Comparison of ENCODE assay signal across 30 mouse cellular contexts in genomic region chr7:142279291-142279690, GRCm38 (mm10). TPM values are rescaled to one million over a fixed set of nuclear protein-coding genes. Genes with fewer than 3 reads are reported as not detected.
A peak's percentile ranks its signal among the peaks of the same experiment; 100 is the strongest.
DNase-seq lines count a peak whose midpoint lies in the region; ATAC-seq and TF ChIP-seq lines count a peak whose summit lies in the region.
"Not testable (repeated sequence)": the region's sequence is repeated elsewhere in the genome, so short reads cannot be mapped to it uniquely, and the experiment has no call there.
"Had no signal": no experiment of that assay in that cellular context is flagged by ENCODE, and none has a peak within 500 bp of the region (broad histone marks: within the 10 kb centered on the region; RNA-seq: fewer than 3 reads in every experiment).

No protein-coding gene starts in this region.

- not testable (repeated sequence) for TF ChIP-seq RAD21 in MEL (IDR thresholded peaks at IDR 0.05; ENCODE audit: low read depth, low read length)

- TF ChIP-seq CTCF in MEL (IDR thresholded peaks at IDR 0.05 in 2 of 3, conservative IDR thresholded peaks at IDR 0.05 in 1 of 3; ENCODE audit: control insufficient read depth in 1 of 3, insufficient read depth in 1 of 3, low read depth in 2 of 3, low read length in 3 of 3, poor library complexity in 1 of 3, severe bottlenecking in 1 of 3), result not testable (repeated sequence)
- peak; percentile 8; the same call in 1 of the 2 replicates for TF ChIP-seq CTCF in brain, embryonic 14.5 days (IDR thresholded peaks at IDR 0.05; ENCODE audit: borderline replicate concordance, extremely low read depth, insufficient read depth, insufficient read length)
- peak; percentile 22 for TF ChIP-seq CTCF in heart, postnatal 0 days (IDR thresholded peaks at IDR 0.05; ENCODE audit: low read depth)
- TF ChIP-seq CTCF in kidney, postnatal 0 days (IDR thresholded peaks at IDR 0.05; ENCODE audit: low read depth), result peak; percentile 46; the same call in 1 of the 2 replicates
- TF ChIP-seq CTCF in liver, embryonic 14.5 days (IDR thresholded peaks at IDR 0.05; ENCODE audit: low read depth), result 0 out of 2 replicates have a peak, but pooled peaks have one; percentile 11
- TF ChIP-seq CTCF in lung, postnatal 0 days (IDR thresholded peaks at IDR 0.05), result peak; percentile 45

- H3K4me2 ChIP-seq in heart, postnatal 0 days (ENCODE audit: low read depth, low read length); kidney, postnatal 0 days (ENCODE audit: low read length); liver, embryonic 14.5 days (ENCODE audit: low read depth); lung, postnatal 0 days (replicated peaks; ENCODE audit: low read depth, low read length): not testable (repeated sequence)

- TF ChIP-seq POLR2A in MEL (IDR thresholded peaks at IDR 0.05; ENCODE audit: control insufficient read depth in 1 of 2, insufficient read depth in 1 of 2, low read depth in 1 of 2, low read length in 2 of 2, poor library complexity in 1 of 2); brain, embryonic 14.5 days (IDR thresholded peaks at IDR 0.05; ENCODE audit: borderline replicate concordance, extremely low read depth, insufficient read depth, insufficient read length, poor library complexity, severe bottlenecking): not testable (repeated sequence)

- H3K4me3 ChIP-seq in MEL (ENCODE audit: control insufficient read depth in 1 of 2, insufficient read depth in 1 of 2, low read depth in 2 of 2, low read length in 2 of 2); heart, postnatal 0 days (ENCODE audit: low read depth, low read length); kidney, postnatal 0 days (replicated peaks; ENCODE audit: low read depth, low read length); liver, embryonic 14.5 days (ENCODE audit: insufficient read depth in 1 of 2, low read depth in 2 of 2, low read length in 2 of 2); lung, postnatal 0 days (ENCODE audit: low read depth, low read length): not testable (repeated sequence)

- ATAC-seq in heart, postnatal 0 days (ENCODE audit: insufficient read depth, low read depth); kidney, postnatal 0 days (replicated peaks; ENCODE audit: low FRiP score, low read depth); liver, embryonic 14.5 days (ENCODE audit: insufficient read depth); lung, postnatal 0 days: not testable (repeated sequence)

- DNase-seq in 3T3-L1 (ENCODE audit: low read depth, low spot score) (peak; percentile 7), MEL (ENCODE audit: low read depth, low spot score) (peak; percentile 6), R1 (ENCODE audit: low read depth, low spot score) (peak; percentile 23)
- not testable (repeated sequence) for DNase-seq in brain, embryonic 14.5 days (ENCODE audit: low read depth); heart, postnatal 0 days (ENCODE audit: low spot score); kidney, postnatal 0 days (ENCODE audit: low spot score); liver, embryonic 14.5 days (ENCODE audit: low read depth in 3 of 3, low spot score in 3 of 3); lung, postnatal 0 days (ENCODE audit: low spot score)

- H3K36me3 ChIP-seq in MEL (ENCODE audit: control insufficient read depth in 1 of 2, insufficient read depth in 2 of 2, low read length in 2 of 2); heart, postnatal 0 days (replicated peaks; ENCODE audit: control insufficient read depth, insufficient read depth, low read length); kidney, postnatal 0 days (ENCODE audit: insufficient read depth, low read length); liver, embryonic 14.5 days (replicated peaks; ENCODE audit: control insufficient read depth, insufficient read depth, low read depth); lung, postnatal 0 days (ENCODE audit: insufficient read depth, low read length): not testable (repeated sequence)

- H3K27me3 ChIP-seq in MEL (ENCODE audit: control insufficient read depth in 1 of 2, insufficient read depth in 2 of 2, low read length in 2 of 2); heart, postnatal 0 days (ENCODE audit: control insufficient read depth, insufficient read depth, low read length); kidney, postnatal 0 days (ENCODE audit: insufficient read depth, low read length); lung, postnatal 0 days (replicated peaks; ENCODE audit: insufficient read depth, low read length): not testable (repeated sequence)
- H3K27me3 ChIP-seq in liver, embryonic 14.5 days (ENCODE audit: control insufficient read depth, insufficient read depth, low read length), result peaks cover 19% of the 10 kb centered on the region

- not testable (repeated sequence) for H3K9ac ChIP-seq in MEL (ENCODE audit: control insufficient read depth, low read depth, low read length, poor library complexity, severe bottlenecking); heart, postnatal 0 days (replicated peaks; ENCODE audit: low read depth, low read length); kidney, postnatal 0 days (ENCODE audit: low read depth, low read length); liver, embryonic 14.5 days (replicated peaks); lung, postnatal 0 days (replicated peaks; ENCODE audit: low read depth)

- WGBS in heart, postnatal 0 days, result 67% methylated on average over 1 of the region's 1 CpGs
- 83% methylated on average over 1 of the region's 1 CpGs for WGBS in kidney, postnatal 0 days
- WGBS in liver, embryonic 14.5 days (ENCODE audit: insufficient replicate concordance), result 38% methylated on average over 1 of the region's 1 CpGs
- 80% methylated on average over 1 of the region's 1 CpGs for WGBS in lung, postnatal 0 days

- not testable (repeated sequence) for H3K79me2 ChIP-seq in MEL (ENCODE audit: control insufficient read depth, insufficient read depth, low read length, poor library complexity)

- H3K27ac ChIP-seq in MEL (ENCODE audit: control insufficient read depth, low read depth, low read length); heart, postnatal 0 days (ENCODE audit: low read depth); kidney, postnatal 0 days; liver, embryonic 14.5 days; lung, postnatal 0 days (ENCODE audit: low read length): not testable (repeated sequence)

- H3K4me1 ChIP-seq in MEL (ENCODE audit: control insufficient read depth in 1 of 2, insufficient read depth in 2 of 2, low read length in 2 of 2); heart, postnatal 0 days (ENCODE audit: control insufficient read depth, insufficient read depth); kidney, postnatal 0 days (replicated peaks; ENCODE audit: insufficient read depth, low read length); liver, embryonic 14.5 days (replicated peaks; ENCODE audit: control insufficient read depth in 2 of 2, insufficient read depth in 2 of 2, low read length in 1 of 2); lung, postnatal 0 days (ENCODE audit: insufficient read depth, low read depth, low read length): not testable (repeated sequence)

- TF ChIP-seq EP300 in MEL (IDR thresholded peaks at IDR 0.05; ENCODE audit: low read depth in 1 of 2, low read length in 2 of 2); heart, postnatal 0 days (IDR thresholded peaks at IDR 0.05; ENCODE audit: low read depth); liver, embryonic 14.5 days (IDR thresholded peaks at IDR 0.05; ENCODE audit: low read depth); lung, postnatal 0 days (IDR thresholded peaks at IDR 0.05): not testable (repeated sequence)

- not testable (repeated sequence) for H3K9me3 ChIP-seq in MEL (replicated peaks; ENCODE audit: insufficient read depth, low read length); heart, postnatal 0 days (replicated peaks; ENCODE audit: control insufficient read depth, low read length); kidney, postnatal 0 days (replicated peaks; ENCODE audit: low read length); liver, embryonic 14.5 days (ENCODE audit: control insufficient read depth, low read length); lung, postnatal 0 days (ENCODE audit: low read length)

RNA-seq across cellular contexts. Expression of gene Gm4559, which starts 5.1 kb away (rescaled TPM):
- not detected in 2 replicates for total RNA-seq in MEL (2012; rRNA removed)
- polyA plus RNA-seq in MEL (2012; ENCODE audit: insufficient read depth in 1 of 2, insufficient read length in 2 of 2, low read depth in 1 of 2, low replicate concordance in 2 of 2, missing spikeins in 1 of 2), result not detected
- not detected in 2 replicates for polyA plus RNA-seq in brain, embryonic 14.5 days (2012; rRNA removed)
- not detected in 2 replicates for total RNA-seq in heart, postnatal 0 days (2014; rRNA removed; ENCODE audit: low replicate concordance)
- polyA plus RNA-seq in heart, postnatal 0 days (2015; fragmentation: Nextera tagmentation; extraction: Ambion mirVana), result not detected in 2 replicates
- polyA plus RNA-seq in kidney, postnatal 0 days (2015; fragmentation: Nextera tagmentation; extraction: Ambion mirVana), result not detected in 2 replicates
- not detected in 2 replicates for polyA plus RNA-seq in liver, embryonic 14.5 days (2012; rRNA removed)
- not detected in 2 replicates for polyA plus RNA-seq in liver, embryonic 14.5 days (2014; fragmentation: Nextera tagmentation; extraction: Ambion mirVana)
- not detected in 2 replicates for polyA plus RNA-seq in lung, postnatal 0 days (2015; fragmentation: Nextera tagmentation; extraction: Ambion mirVana)
- total RNA-seq: adrenal gland, adult 2 months; adrenal gland, postnatal 14 days; adrenal gland, postnatal 4 days; ES-E14; gastrocnemius, adult 2 months; gastrocnemius, postnatal 14 days; gastrocnemius, postnatal 4 days; heart, postnatal 14 days; heart, postnatal 4 days had no signal
- polyA plus RNA-seq: adrenal gland, adult 2 months; C2C12; CD4-positive, CD25-positive, alpha-beta regulatory T cell, adult 4 months; embryonic facial prominence, embryonic 11.5 days; embryonic facial prominence, embryonic 14.5 days; forebrain, embryonic 10.5 days; forebrain, embryonic 13.5 days; forebrain, embryonic 16.5 days; frontal cortex, adult 2 months; heart, embryonic 12.5 days; heart, embryonic 15.5 days; hindbrain, embryonic 11.5 days; hindbrain, embryonic 14.5 days; intestine, embryonic 14.5 days had no signal

RNA-seq across cellular contexts. Expression of gene Krtap5-1, which starts 17.6 kb away (rescaled TPM):
- not detected in 2 replicates for total RNA-seq in MEL (2012; rRNA removed)
- polyA plus RNA-seq in MEL (2012; ENCODE audit: insufficient read depth in 1 of 2, insufficient read length in 2 of 2, low read depth in 1 of 2, low replicate concordance in 2 of 2, missing spikeins in 1 of 2), result not detected
- polyA plus RNA-seq in brain, embryonic 14.5 days (2012; rRNA removed), result not detected in 2 replicates
- not detected in 2 replicates for total RNA-seq in heart, postnatal 0 days (2014; rRNA removed; ENCODE audit: low replicate concordance)
- polyA plus RNA-seq in heart, postnatal 0 days (2015; fragmentation: Nextera tagmentation; extraction: Ambion mirVana), result not detected in 2 replicates
- not detected in 2 replicates for polyA plus RNA-seq in kidney, postnatal 0 days (2015; fragmentation: Nextera tagmentation; extraction: Ambion mirVana)
- polyA plus RNA-seq in liver, embryonic 14.5 days (2012; rRNA removed), result not detected in 2 replicates
- polyA plus RNA-seq in liver, embryonic 14.5 days (2014; fragmentation: Nextera tagmentation; extraction: Ambion mirVana), result not detected in 2 replicates
- polyA plus RNA-seq in lung, postnatal 0 days (2015; fragmentation: Nextera tagmentation; extraction: Ambion mirVana), result not detected in 2 replicates
- total RNA-seq: adrenal gland, adult 2 months; adrenal gland, postnatal 14 days; adrenal gland, postnatal 4 days; ES-E14; gastrocnemius, adult 2 months; gastrocnemius, postnatal 14 days; gastrocnemius, postnatal 4 days; heart, postnatal 14 days; heart, postnatal 4 days had no signal
- polyA plus RNA-seq: adrenal gland, adult 2 months; C2C12; CD4-positive, CD25-positive, alpha-beta regulatory T cell, adult 4 months; embryonic facial prominence, embryonic 11.5 days; embryonic facial prominence, embryonic 14.5 days; forebrain, embryonic 10.5 days; forebrain, embryonic 13.5 days; forebrain, embryonic 16.5 days; frontal cortex, adult 2 months; heart, embryonic 12.5 days; heart, embryonic 15.5 days; hindbrain, embryonic 11.5 days; hindbrain, embryonic 14.5 days had no signal

RNA-seq across cellular contexts. Expression of gene Gm2431, which starts 21.1 kb away (rescaled TPM):
- not detected in 2 replicates for total RNA-seq in MEL (2012; rRNA removed)
- not detected for polyA plus RNA-seq in MEL (2012; ENCODE audit: insufficient read depth in 1 of 2, insufficient read length in 2 of 2, low read depth in 1 of 2, low replicate concordance in 2 of 2, missing spikeins in 1 of 2)
- not detected in 2 replicates for polyA plus RNA-seq in brain, embryonic 14.5 days (2012; rRNA removed)
- total RNA-seq in heart, postnatal 0 days (2014; rRNA removed; ENCODE audit: low replicate concordance), result not detected in 2 replicates
- not detected in 2 replicates for polyA plus RNA-seq in heart, postnatal 0 days (2015; fragmentation: Nextera tagmentation; extraction: Ambion mirVana)
- polyA plus RNA-seq in kidney, postnatal 0 days (2015; fragmentation: Nextera tagmentation; extraction: Ambion mirVana), result not detected in 2 replicates
- not detected in 2 replicates for polyA plus RNA-seq in liver, embryonic 14.5 days (2012; rRNA removed)
- not detected in 2 replicates for polyA plus RNA-seq in liver, embryonic 14.5 days (2014; fragmentation: Nextera tagmentation; extraction: Ambion mirVana)
- not detected in 2 replicates for polyA plus RNA-seq in lung, postnatal 0 days (2015; fragmentation: Nextera tagmentation; extraction: Ambion mirVana)
- total RNA-seq: adrenal gland, adult 2 months; adrenal gland, postnatal 14 days; adrenal gland, postnatal 4 days; ES-E14; gastrocnemius, adult 2 months; gastrocnemius, postnatal 14 days; gastrocnemius, postnatal 4 days; heart, postnatal 14 days; heart, postnatal 4 days had no signal
- polyA plus RNA-seq: adrenal gland, adult 2 months; C2C12; CD4-positive, CD25-positive, alpha-beta regulatory T cell, adult 4 months; embryonic facial prominence, embryonic 11.5 days; embryonic facial prominence, embryonic 14.5 days; forebrain, embryonic 10.5 days; forebrain, embryonic 13.5 days; forebrain, embryonic 16.5 days; frontal cortex, adult 2 months; heart, embryonic 12.5 days; heart, embryonic 15.5 days; hindbrain, embryonic 11.5 days; hindbrain, embryonic 14.5 days; intestine, embryonic 14.5 days had no signal

RNA-seq across cellular contexts. Expression of gene Krtap5-4, which starts 24.1 kb away (rescaled TPM):
- not detected in 2 replicates for total RNA-seq in MEL (2012; rRNA removed)
- polyA plus RNA-seq in MEL (2012; ENCODE audit: insufficient read depth in 1 of 2, insufficient read length in 2 of 2, low read depth in 1 of 2, low replicate concordance in 2 of 2, missing spikeins in 1 of 2), result not detected
- not detected in 2 replicates for polyA plus RNA-seq in brain, embryonic 14.5 days (2012; rRNA removed)
- total RNA-seq in heart, postnatal 0 days (2014; rRNA removed; ENCODE audit: low replicate concordance), result not detected in 2 replicates
- polyA plus RNA-seq in heart, postnatal 0 days (2015; fragmentation: Nextera tagmentation; extraction: Ambion mirVana), result not detected in 2 replicates
- polyA plus RNA-seq in kidney, postnatal 0 days (2015; fragmentation: Nextera tagmentation; extraction: Ambion mirVana), result not detected in 2 replicates
- polyA plus RNA-seq in liver, embryonic 14.5 days (2012; rRNA removed), result not detected in 2 replicates
- not detected in 2 replicates for polyA plus RNA-seq in liver, embryonic 14.5 days (2014; fragmentation: Nextera tagmentation; extraction: Ambion mirVana)
- polyA plus RNA-seq in lung, postnatal 0 days (2015; fragmentation: Nextera tagmentation; extraction: Ambion mirVana), result not detected in 2 replicates
- total RNA-seq: adrenal gland, adult 2 months; adrenal gland, postnatal 14 days; adrenal gland, postnatal 4 days; ES-E14; gastrocnemius, adult 2 months; gastrocnemius, postnatal 14 days; gastrocnemius, postnatal 4 days; heart, postnatal 14 days; heart, postnatal 4 days had no signal
- polyA plus RNA-seq: adrenal gland, adult 2 months; CD4-positive, CD25-positive, alpha-beta regulatory T cell, adult 4 months; embryonic facial prominence, embryonic 14.5 days; forebrain, embryonic 10.5 days; forebrain, embryonic 13.5 days; forebrain, embryonic 16.5 days; frontal cortex, adult 2 months; heart, embryonic 12.5 days; heart, embryonic 15.5 days; hindbrain, embryonic 11.5 days; hindbrain, embryonic 14.5 days; intestine, embryonic 14.5 days had no signal

RNA-seq across cellular contexts. Expression of gene Gm40460, which starts 38.4 kb away (rescaled TPM):
- not detected in 2 replicates for total RNA-seq in MEL (2012; rRNA removed)
- not detected for polyA plus RNA-seq in MEL (2012; ENCODE audit: insufficient read depth in 1 of 2, insufficient read length in 2 of 2, low read depth in 1 of 2, low replicate concordance in 2 of 2, missing spikeins in 1 of 2)
- not detected in 2 replicates for polyA plus RNA-seq in brain, embryonic 14.5 days (2012; rRNA removed)
- not detected in 2 replicates for total RNA-seq in heart, postnatal 0 days (2014; rRNA removed; ENCODE audit: low replicate concordance)
- not detected in 2 replicates for polyA plus RNA-seq in heart, postnatal 0 days (2015; fragmentation: Nextera tagmentation; extraction: Ambion mirVana)
- polyA plus RNA-seq in kidney, postnatal 0 days (2015; fragmentation: Nextera tagmentation; extraction: Ambion mirVana), result not detected in 2 replicates
- not detected in 2 replicates for polyA plus RNA-seq in liver, embryonic 14.5 days (2012; rRNA removed)
- not detected in 2 replicates for polyA plus RNA-seq in liver, embryonic 14.5 days (2014; fragmentation: Nextera tagmentation; extraction: Ambion mirVana)
- polyA plus RNA-seq in lung, postnatal 0 days (2015; fragmentation: Nextera tagmentation; extraction: Ambion mirVana), result not detected in 2 replicates
- total RNA-seq: adrenal gland, adult 2 months; adrenal gland, postnatal 14 days; adrenal gland, postnatal 4 days; ES-E14; gastrocnemius, adult 2 months; gastrocnemius, postnatal 14 days; gastrocnemius, postnatal 4 days; heart, postnatal 14 days; heart, postnatal 4 days had no signal
- polyA plus RNA-seq: adrenal gland, adult 2 months; C2C12; CD4-positive, CD25-positive, alpha-beta regulatory T cell, adult 4 months; embryonic facial prominence, embryonic 11.5 days; embryonic facial prominence, embryonic 14.5 days; forebrain, embryonic 10.5 days; forebrain, embryonic 13.5 days; forebrain, embryonic 16.5 days; frontal cortex, adult 2 months; heart, embryonic 12.5 days; heart, embryonic 15.5 days; hindbrain, embryonic 11.5 days; hindbrain, embryonic 14.5 days; intestine, embryonic 14.5 days had no signal
